Mouse (Mus musculus) kidney, postnatal 10 days (tissue): ENCODE measurements at regions not wholly inside any gene's neighbourhood (a gene's known extent, or its start where the extent isn't known, plus 50 kb on each side); places are given as distances from the start of the nearest gene placed in this dataset.

ENCODE experiments used
- DNase-seq: peaks from one replicate; pipeline ENCODE4 v3.0.0; 2021; ENCODE audit warnings: mixed read lengths

GRCm38 (mm10) chr13:106525406-106526206, 411.2 kb downstream of the Ipo11 start:
- peak; percentile 12 for DNase-seq

- DNase-seq, result no peak
These were observed 422.1 kb downstream of the Ipo11 start for GRCm38 (mm10) chr13:106514510-106515169.

GRCm38 (mm10) chr13:106513669-106514068, 423.1 kb downstream of the Ipo11 start:
- no peak for DNase-seq

- no peak for DNase-seq
These were observed 426.3 kb downstream of the Ipo11 start for GRCm38 (mm10) chr13:106510435-106510834.

- DNase-seq, result no peak
These were observed 435.5 kb downstream of the Ipo11 start for GRCm38 (mm10) chr13:106501273-106501672.

GRCm38 (mm10) chr13:106471264-106471663, 465.5 kb downstream of the Ipo11 start:
- no peak for DNase-seq

GRCm38 (mm10) chr13:106454366-106454927, 482.3 kb downstream of the Ipo11 start:
- no peak for DNase-seq

- no peak for DNase-seq
These were observed 504.6 kb downstream of the Ipo11 start for GRCm38 (mm10) chr13:106432165-106432564.

- DNase-seq, result no peak
These were observed 530.1 kb downstream of the Ipo11 start for GRCm38 (mm10) chr13:106406608-106407038.

GRCm38 (mm10) chr13:106392642-106393041, 544.1 kb downstream of the Ipo11 start:
- no peak for DNase-seq

- no peak for DNase-seq
These were observed 548.1 kb downstream of the Ipo11 start for GRCm38 (mm10) chr13:106388634-106389033.

GRCm38 (mm10) chr13:106367589-106367988, 569.2 kb downstream of the Ipo11 start:
- DNase-seq, result peak; percentile 4

GRCm38 (mm10) chr13:106352614-106353409, 583.9 kb downstream of the Ipo11 start:
- no peak for DNase-seq

GRCm38 (mm10) chr13:106332025-106332424, 604.7 kb downstream of the Ipo11 start:
- no peak for DNase-seq

GRCm38 (mm10) chr13:106318980-106319379, 617.8 kb downstream of the Ipo11 start:
- no peak for DNase-seq

GRCm38 (mm10) chr13:106318476-106318875, 618.3 kb downstream of the Ipo11 start:
- no peak for DNase-seq

GRCm38 (mm10) chr13:106317300-106317699, 619.5 kb downstream of the Ipo11 start:
- DNase-seq, result no peak

GRCm38 (mm10) chr13:106281181-106281580, 655.6 kb downstream of the Ipo11 start:
- no peak for DNase-seq

GRCm38 (mm10) chr13:106259874-106260273, 676.9 kb downstream of the Ipo11 start:
- no peak for DNase-seq
